Mouse (Mus musculus): ENCODE data around the gene Fndc3b.
"Not testable (repeated sequence)": the region's sequence is repeated elsewhere in the genome, so short reads cannot be mapped to it uniquely, and the experiment has no call there.

Fndc3b gene

DNA sequence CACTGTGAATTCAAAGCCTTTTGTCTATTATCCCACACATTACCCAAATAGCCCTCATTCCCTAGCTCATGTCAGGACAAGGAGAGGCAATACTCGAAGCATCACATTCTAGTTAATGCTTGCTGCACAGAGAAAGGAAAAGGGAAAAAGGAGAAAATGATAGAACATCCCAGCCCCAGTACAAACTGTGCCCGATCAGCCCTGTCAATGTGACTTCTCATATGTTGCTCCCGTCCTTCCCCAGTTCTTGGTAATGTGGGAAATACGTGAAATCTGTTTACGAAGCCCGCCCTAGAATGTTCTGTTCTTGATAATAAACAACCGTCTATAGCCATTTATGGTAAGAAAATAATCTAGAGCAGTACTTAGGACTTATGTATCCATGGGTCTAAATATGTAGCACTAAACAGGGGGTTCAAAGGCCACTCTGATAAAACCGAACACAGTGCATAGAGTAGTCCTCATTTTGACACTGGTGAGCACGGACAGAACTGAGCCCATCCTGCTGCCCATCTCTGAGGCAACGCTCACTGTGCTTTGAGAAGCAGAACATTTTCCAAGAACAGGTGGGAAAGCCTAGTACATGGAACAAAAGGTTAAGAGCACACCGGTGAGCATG lies 286.9 kb downstream of the Fndc3b start:
- DNase-seq (ENCODE audit: low read depth, low spot score), result no peak

DNA sequence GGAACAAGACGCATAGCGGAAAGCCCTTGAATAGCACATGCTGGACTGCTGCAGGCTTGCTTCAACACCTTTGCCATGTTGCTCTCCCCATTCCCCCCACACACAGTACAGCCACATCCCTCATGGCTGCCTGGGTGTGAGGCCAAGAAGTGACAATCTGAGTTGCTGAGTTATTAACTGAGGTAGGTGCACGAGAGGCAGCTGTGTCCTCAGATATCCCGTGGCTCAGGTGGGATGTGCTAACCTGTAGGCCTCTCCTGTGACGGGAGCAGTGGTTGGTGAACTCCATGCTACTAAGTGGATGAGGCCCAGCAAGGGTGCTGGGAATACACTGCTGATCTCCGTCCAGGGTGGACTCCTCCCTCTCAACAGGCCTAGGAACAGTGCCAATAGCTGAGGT lies 288.6 kb downstream of the Fndc3b start:
- DNase-seq (ENCODE audit: low read depth, low spot score), result no peak

DNA sequence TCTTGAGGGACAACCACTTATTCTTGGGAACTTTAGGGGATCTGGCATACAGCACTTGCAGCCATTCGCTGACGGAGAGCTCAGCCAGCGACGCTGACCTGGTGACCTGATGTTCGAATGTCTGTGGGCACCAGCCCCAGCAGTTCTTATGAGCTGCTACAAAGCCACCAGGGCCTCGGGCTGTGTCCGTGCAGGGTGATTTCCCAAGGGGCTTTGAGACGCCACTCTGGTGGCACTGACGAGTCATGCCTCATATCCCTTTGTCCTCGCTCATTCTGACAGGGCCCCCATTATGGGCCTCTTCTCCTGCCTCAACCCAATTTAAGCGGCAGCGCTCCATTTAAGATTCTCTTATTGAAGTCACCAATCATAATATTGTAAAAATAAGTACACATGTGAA lies 289.1 kb downstream of the Fndc3b start:
- no peak for DNase-seq (ENCODE audit: low read depth, low spot score)

DNA sequence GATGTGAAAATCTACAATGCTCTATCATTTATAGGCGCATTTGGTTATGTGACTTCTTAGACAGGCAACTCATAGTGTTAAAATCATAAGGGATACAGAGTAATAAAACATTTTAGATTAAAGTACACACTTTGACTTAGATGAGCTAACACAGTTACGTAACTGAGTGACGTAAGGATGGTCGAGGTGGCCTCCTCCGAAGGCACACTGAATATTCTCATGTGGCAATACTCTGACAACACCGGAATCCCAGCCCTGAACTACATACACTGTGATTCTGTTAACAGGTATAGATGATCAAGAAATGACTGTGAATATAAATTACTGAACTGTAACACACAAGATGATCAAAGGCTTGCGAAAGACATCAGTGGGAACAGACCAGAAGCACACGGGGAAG lies 292.5 kb downstream of the Fndc3b start:
- no peak for DNase-seq (ENCODE audit: low read depth, low spot score)

DNA sequence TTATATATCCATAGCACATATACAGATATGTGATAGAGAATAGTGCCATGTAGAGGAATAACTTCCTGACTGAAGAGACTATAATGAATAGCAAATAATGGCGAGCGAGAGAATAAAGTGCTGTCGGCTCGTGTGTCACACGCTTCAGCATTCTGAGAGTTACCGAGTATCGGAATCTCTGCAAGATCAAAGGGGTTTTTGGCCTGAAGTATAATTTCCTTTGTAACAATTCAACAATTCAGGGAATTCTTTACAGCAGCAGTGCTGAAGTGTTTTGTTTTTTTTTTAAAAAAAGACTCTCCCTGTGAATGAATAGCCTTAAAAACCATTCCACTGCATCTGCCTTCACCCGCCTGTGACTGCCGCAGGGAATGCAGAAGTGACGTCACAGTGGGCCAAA lies 294.3 kb downstream of the Fndc3b start:
- no peak for DNase-seq (ENCODE audit: low read depth, low spot score)

DNA sequence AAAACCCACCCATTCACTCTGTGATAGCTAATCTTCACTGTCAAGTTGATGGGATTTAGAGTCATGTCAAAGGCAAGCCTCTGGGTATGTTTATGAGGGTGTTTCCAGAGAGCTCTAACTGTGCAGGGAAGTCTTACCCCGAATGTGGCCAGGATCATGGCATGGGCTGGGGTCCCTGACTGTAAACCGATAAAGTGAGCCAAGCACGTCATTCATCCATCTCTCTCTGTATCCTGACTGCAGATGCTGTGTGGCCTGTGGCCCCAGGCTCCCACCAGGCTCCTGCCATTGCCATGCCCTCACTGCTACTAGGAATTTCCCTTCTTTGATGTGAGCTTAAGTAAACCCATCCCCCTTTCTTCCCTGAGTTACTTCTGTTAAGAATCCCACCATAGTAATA lies 297.5 kb downstream of the Fndc3b start:
- no peak for DNase-seq (ENCODE audit: low read depth, low spot score)

DNA sequence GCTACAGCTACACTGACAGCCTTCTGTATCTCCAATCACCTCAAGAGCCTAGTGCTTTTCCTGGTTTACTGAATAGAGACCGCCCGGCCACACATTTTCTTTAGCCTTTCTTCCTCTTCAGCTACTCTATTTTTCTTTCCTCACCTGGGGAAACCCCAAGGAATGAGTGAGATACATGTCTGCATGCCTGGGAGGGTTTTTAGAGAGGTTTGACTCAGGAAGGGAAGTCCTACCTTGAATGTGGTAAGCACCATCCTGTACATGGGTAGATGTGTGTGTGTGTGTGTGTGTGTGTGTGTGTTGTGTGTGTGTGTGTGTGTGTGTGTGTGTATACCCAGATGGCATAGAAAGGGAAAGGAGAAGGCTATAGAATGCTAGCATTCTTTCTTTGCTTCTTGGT lies 299.8 kb downstream of the Fndc3b start:
- DNase-seq (ENCODE audit: low read depth, low spot score), result no peak

DNA sequence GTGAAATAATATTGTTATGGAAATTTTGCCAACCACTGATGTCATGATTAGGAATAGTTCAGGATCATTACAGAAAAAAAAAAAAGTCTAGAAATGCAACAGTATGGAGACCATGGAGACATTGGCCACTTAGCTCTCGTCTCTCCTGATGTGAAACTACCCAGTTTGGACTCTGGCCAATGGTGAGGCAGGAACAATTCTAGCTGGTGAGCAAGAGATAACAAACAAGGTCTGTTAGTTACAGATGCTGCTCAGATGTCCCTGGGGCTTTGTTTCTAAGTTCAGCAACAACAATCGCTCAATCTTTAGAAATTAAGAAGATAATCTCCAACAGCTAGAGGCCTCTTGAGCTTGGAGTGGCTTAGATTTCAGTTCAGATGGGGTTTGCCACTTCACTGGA lies 302.5 kb downstream of the Fndc3b start:
- no peak for DNase-seq (ENCODE audit: low read depth, low spot score)

DNA sequence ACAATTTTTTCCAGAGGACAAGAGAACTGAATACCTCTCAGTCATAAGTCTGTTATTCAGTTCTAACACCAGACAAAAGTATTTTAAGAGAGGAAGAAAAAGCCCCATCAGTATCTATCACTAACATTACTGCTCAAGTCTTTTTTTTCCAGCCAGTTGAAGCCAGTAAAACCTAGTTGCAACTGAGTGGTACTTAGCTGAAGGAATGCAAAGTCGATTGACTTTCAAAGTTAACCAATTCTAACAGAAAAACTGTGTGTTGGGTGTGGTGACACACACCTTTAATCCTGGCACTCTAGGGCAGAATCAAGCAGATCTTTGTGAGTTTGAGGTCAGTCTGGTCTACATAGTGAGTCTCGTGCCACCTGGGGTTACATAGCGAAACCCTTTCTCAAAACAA lies 304.7 kb downstream of the Fndc3b start:
- DNase-seq (ENCODE audit: low read depth, low spot score), result peak; percentile 87

DNA sequence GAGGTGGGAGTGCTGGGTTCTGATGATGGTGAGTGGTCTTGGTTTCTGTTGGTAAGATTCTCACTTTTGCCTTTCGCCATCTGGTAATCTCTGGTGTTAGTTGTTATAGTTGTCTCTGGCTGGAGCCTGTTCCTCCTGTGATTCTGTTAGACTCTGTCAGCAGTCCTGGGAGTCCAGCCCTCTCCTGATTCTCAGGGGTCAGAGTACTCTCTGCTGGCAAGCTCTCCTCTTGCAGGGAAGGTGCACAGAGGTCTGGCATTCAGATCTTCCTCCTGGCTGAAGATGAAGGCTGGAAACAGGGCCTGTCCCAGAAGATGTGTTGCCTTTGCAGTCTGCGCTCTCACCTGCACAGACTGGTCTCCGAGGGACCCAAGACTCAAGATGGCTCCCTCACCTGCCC lies 310.1 kb downstream of the Fndc3b start:
- DNase-seq (ENCODE audit: low read depth, low spot score), result not testable (repeated sequence)

DNA sequence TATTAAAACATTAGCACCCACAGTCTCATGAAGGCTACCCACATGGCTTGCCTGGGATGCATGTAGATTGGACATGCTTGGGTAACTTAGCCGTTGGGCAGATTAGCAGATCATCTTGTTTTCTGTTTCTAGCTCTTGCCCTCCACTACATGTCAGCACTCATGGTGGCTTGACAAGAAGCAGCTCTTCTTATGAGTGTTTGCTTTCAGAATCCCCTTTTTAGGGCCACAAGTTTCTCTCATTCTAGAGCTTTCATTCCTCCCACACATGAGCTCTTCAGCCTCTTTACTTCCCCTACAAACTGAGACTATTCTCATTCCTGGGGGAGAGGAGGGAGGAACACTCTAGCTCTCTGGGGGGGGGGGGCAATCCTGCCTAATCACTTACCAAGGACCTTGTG lies 321.2 kb downstream of the Fndc3b start:
- no peak for DNase-seq (ENCODE audit: low read depth, low spot score)

DNA sequence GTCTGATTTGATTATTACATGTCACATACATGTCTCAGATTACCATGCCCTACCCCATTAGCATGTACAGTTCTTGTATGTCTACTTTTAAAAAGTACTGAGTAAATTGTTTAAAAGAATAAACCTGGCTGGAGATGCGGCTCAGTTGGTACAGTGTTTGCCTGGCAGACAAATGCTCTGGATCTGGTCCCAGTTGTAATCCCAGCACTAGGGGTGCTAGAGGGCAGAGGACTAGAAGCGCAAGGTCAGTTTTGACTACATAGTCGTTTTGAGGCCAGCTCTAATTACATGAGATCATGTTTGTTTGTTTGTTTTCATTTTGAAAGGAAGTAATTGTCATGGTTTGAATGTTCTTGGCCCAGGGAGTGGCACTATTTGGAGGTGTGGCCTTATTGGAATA lies 326.3 kb downstream of the Fndc3b start:
- peak; percentile 16 for DNase-seq (ENCODE audit: low read depth, low spot score)

DNA sequence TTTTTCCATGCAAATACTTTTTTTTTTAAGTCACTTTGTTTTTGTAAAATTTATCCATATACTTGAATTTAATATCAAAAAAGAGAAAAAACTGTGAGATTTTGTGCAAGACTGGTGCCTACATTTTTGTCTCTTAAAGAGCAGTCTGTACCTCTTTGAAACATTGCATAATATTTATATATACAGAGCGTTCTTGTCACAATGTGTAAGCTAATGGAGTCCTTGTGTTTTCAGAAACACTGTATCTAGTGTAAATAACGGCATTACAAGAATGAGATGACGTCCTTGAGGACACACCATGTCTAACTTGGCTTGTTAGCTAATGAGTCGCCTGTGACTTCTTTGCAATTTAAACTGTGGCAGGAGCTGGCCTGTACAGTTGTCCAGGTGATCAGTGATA lies 333.2 kb downstream of the Fndc3b start:
- no peak for DNase-seq (ENCODE audit: low read depth, low spot score)

DNA sequence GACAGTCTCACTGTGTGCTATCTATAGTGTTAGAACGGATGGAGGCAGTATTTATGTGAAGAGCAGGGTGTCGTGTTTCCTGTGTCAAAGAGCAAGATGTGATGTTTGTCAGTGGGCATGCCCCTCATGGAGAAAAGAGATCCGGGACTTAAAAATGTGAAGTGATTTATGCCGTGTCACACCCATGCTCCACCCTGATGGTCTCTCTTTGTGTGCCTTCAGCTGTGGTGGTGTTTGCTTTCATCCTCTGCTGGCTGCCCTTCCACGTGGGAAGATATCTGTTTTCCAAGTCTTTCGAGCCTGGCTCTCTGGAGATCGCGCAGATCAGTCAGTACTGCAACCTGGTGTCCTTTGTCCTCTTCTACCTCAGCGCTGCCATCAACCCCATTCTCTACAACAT lies 336.7 kb downstream of the Fndc3b start:
- DNase-seq (ENCODE audit: low read depth, low spot score), result no peak

DNA sequence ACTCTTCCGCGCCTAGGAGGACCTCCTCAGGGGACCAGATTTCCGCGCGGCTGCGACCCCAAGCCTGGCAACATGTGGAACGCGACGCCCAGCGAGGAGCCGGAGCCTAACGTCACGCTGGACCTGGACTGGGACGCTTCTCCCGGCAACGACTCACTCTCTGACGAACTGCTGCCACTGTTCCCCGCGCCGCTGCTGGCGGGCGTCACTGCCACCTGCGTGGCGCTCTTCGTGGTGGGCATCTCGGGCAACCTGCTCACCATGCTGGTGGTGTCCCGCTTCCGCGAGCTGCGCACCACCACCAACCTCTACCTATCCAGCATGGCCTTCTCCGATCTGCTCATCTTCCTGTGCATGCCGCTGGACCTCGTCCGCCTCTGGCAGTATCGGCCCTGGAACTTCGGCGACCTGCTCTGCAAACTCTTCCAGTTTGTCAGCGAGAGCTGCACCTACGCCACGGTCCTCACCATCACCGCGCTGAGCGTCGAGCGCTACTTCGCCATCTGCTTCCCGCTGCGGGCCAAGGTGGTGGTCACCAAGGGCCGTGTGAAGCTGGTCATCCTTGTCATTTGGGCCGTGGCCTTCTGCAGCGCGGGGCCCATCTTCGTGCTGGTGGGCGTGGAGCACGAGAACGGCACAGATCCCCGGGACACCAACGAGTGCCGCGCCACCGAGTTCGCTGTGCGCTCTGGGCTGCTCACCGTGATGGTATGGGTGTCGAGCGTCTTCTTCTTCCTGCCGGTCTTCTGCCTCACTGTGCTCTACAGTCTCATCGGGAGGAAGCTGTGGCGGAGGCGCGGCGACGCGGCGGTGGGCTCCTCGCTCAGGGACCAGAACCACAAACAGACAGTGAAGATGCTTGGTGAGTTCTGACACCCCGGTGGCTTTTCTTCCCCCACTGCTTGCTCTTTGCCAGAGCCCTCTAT lies 339.1 kb downstream of the Fndc3b start:
- DNase-seq (ENCODE audit: low read depth, low spot score), result peak; percentile 55

DNA sequence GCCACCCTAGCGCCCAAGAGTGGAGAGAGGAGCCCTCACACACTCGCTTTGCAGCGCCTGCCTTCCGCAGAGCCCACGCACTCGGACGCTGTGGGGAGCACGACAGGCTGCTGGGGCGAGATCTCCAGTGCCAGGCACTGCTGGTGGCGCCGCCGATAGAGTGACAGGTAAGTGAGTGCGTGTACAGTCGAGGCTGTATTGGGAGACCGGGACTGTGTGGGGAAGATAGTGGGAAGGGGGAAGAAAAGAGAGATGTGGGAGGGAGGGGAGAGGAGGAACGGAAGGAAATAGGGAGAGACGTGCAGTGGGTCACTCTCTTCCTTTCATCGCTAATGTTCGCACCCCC lies 339.9 kb downstream of the Fndc3b start, which contains the start of gene Ghsr:
Gene Ghsr (plus strand): TSS at position 76 of the 346 bp plus-strand sequence.
- DNase-seq (ENCODE audit: low read depth, low spot score), result no peak

DNA sequence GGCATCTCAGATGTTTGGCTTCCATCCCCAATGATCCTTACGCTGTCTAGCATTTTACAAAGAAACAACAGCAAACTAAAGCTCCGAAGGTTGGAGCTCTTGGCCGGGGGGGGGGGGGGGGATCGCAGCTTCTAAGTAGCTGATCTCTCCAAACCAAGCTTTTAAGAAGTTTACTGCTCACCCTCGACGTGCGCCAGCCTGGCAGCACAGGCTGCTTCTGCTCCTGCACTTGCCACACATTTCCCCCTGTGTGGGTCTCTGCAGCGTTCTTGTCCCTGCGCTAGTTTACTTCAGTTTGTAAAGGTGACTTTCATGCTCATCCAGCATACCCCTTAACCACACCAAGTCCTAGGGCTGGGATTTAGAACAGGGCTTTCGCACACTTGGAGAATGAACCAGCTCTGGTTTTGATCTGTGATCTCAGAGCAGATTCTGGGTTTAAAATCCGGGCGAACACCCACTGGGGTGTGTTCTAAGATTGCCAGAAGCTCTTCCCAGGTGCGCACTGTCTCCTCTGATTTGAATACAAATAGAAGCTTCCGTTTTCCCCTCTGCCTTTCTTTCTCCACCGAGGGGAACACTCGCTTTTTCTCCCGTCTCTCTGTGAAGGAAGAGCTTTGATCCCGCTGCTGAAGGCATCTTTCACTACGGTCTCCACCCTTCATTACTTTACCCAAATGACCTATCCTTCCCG lies 340.4 kb downstream of the Fndc3b start:
- DNase-seq (ENCODE audit: low read depth, low spot score), result peak; percentile 48

DNA sequence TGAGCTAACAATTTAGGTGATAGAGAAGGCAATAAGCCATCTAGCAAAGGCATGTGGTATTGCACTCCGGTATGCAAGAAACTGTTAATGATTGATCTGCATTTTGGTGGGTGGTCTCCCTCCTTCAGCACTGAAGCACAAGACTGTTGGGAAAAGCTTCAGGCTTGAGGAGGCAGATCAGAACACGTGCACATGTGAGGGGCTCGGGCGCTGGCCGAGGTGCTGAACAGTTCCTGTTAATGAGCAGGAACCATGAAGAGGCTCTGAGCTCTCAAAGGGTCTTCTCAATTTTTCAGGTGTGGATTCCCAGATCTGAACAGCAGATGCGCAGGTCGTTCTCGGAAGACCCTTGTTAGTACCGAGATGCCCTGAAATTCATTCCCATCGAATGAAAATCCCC lies 341.0 kb downstream of the Fndc3b start:
- peak; percentile 71 for DNase-seq (ENCODE audit: low read depth, low spot score)
